Mouse (Mus musculus) mesoderm, embryonic 11.5 days (tissue): ENCODE results near the gene Tle3.

Experiments
- DNase-seq: peaks from one replicate; pipeline ENCODE4 v3.0.0-alpha.2; 2012; ENCODE audit warnings: low read depth, low spot score

Gene Tle3

GRCm38 (mm10) chr9:61358933-61359332 is 13.2 kb upstream of the Tle3 start:
- no peak for DNase-seq

- no peak for DNase-seq
Observed at GRCm38 (mm10) chr9:61359741-61360140, 12.4 kb upstream of the Tle3 start.

- DNase-seq: no peak
Observed at GRCm38 (mm10) chr9:61360163-61360562, 12.0 kb upstream of the Tle3 start.

- DNase-seq: peak; percentile 92
Observed at GRCm38 (mm10) chr9:61360727-61361631, 11.2 kb upstream of the Tle3 start.

- no peak for DNase-seq
Observed at GRCm38 (mm10) chr9:61363194-61363593, 9.0 kb upstream of the Tle3 start.

GRCm38 (mm10) chr9:61366108-61366507 is 6.1 kb upstream of the Tle3 start:
- no peak for DNase-seq

GRCm38 (mm10) chr9:61367156-61367555 is 5.0 kb upstream of the Tle3 start:
- no peak for DNase-seq

- no peak for DNase-seq
Observed at GRCm38 (mm10) chr9:61367857-61368566, 4.2 kb upstream of the Tle3 start.

- peak; percentile 96 for DNase-seq
Observed at GRCm38 (mm10) chr9:61368567-61369240, 3.5 kb upstream of the Tle3 start.

- peak; percentile 86 for DNase-seq
Observed at GRCm38 (mm10) chr9:61369316-61370273, 2.6 kb upstream of the Tle3 start.

- DNase-seq: peak; percentile 100
Observed at GRCm38 (mm10) chr9:61370454-61370888, 1.7 kb upstream of the Tle3 start.

- no peak for DNase-seq
Observed at GRCm38 (mm10) chr9:61370889-61371754, 1.0 kb upstream of the Tle3 start.

- no peak for DNase-seq
Observed at GRCm38 (mm10) chr9:61372510-61372975, 377 bp downstream of the Tle3 start.

GRCm38 (mm10) chr9:61372976-61373633 is 939 bp downstream of the Tle3 start:
- no peak for DNase-seq

- DNase-seq: peak; percentile 68
Observed at GRCm38 (mm10) chr9:61373634-61373941, 1.4 kb downstream of the Tle3 start.

GRCm38 (mm10) chr9:61373942-61374900 is 2.1 kb downstream of the Tle3 start:
- DNase-seq: peak; percentile 83

- no peak for DNase-seq
Observed at GRCm38 (mm10) chr9:61375002-61375401, 2.8 kb downstream of the Tle3 start.

GRCm38 (mm10) chr9:61375802-61376561 is 3.8 kb downstream of the Tle3 start:
- DNase-seq: no peak
